Mouse (Mus musculus) brain, embryonic 18.5 days (tissue): ENCODE data around the gene Fbln5.

Experiments used
- DNase-seq: peaks from one replicate; pipeline ENCODE4 v3.0.0-alpha.2; 2012; ENCODE audit warnings: low read depth, low spot score

Fbln5 gene

GRCm38 (mm10) chr12:101818608-101819370 lies at the start of gene Fbln5:
TSS of gene Fbln5 (minus strand) at chr12:101819055.
- DNase-seq, result no peak

GRCm38 (mm10) chr12:101862286-101862964 lies 43.6 kb upstream of the Fbln5 start:
- DNase-seq, result no peak

GRCm38 (mm10) chr12:101860256-101860655 lies 41.4 kb upstream of the Fbln5 start:
- DNase-seq, result no peak

GRCm38 (mm10) chr12:101858011-101858410 lies 39.2 kb upstream of the Fbln5 start:
- no peak for DNase-seq

GRCm38 (mm10) chr12:101854336-101854735 lies 35.5 kb upstream of the Fbln5 start:
- no peak for DNase-seq

- no peak for DNase-seq
Measured at GRCm38 (mm10) chr12:101851846-101852564, 33.1 kb upstream of the Fbln5 start.

- DNase-seq, result no peak
Measured at GRCm38 (mm10) chr12:101851314-101851713, 32.5 kb upstream of the Fbln5 start.

- DNase-seq, result no peak
Measured at GRCm38 (mm10) chr12:101836546-101837274, 17.9 kb upstream of the Fbln5 start.

- no peak for DNase-seq
Measured at GRCm38 (mm10) chr12:101834715-101835114, 15.9 kb upstream of the Fbln5 start.

- no peak for DNase-seq
Measured at GRCm38 (mm10) chr12:101833776-101834175, 14.9 kb upstream of the Fbln5 start.

GRCm38 (mm10) chr12:101833115-101833506 lies 14.3 kb upstream of the Fbln5 start:
- DNase-seq, result no peak

- DNase-seq, result no peak
Measured at GRCm38 (mm10) chr12:101832179-101833114, 13.6 kb upstream of the Fbln5 start.

GRCm38 (mm10) chr12:101831221-101831620 lies 12.4 kb upstream of the Fbln5 start:
- DNase-seq, result no peak

GRCm38 (mm10) chr12:101823161-101823560 lies 4.3 kb upstream of the Fbln5 start:
- DNase-seq, result no peak

- DNase-seq, result no peak
Measured at GRCm38 (mm10) chr12:101821596-101821995, 2.7 kb upstream of the Fbln5 start.

GRCm38 (mm10) chr12:101819570-101819969 lies 715 bp upstream of the Fbln5 start:
- no peak for DNase-seq

GRCm38 (mm10) chr12:101818246-101818607 lies 628 bp downstream of the Fbln5 start:
- no peak for DNase-seq

- no peak for DNase-seq
Measured at GRCm38 (mm10) chr12:101816810-101817209, 2.0 kb downstream of the Fbln5 start.

- no peak for DNase-seq
Measured at GRCm38 (mm10) chr12:101815796-101816195, 3.1 kb downstream of the Fbln5 start.

GRCm38 (mm10) chr12:101814423-101814822 lies 4.4 kb downstream of the Fbln5 start:
- no peak for DNase-seq

GRCm38 (mm10) chr12:101811181-101811580 lies 7.7 kb downstream of the Fbln5 start:
- no peak for DNase-seq
